Mouse (Mus musculus) megakaryocyte, embryonic 14.5 days (primary cell): ENCODE results near the gene Atp13a2.

ENCODE experiments used
- FLI1 ChIP-seq: IDR thresholded peaks from 2 replicates; pipeline ENCODE4 v1.6.1; 2012; ENCODE audit warnings: low read length, inconsistent platforms, mixed read lengths
- GATA1 ChIP-seq: IDR thresholded peaks from 3 replicates; pipeline ENCODE4 v1.6.1; 2012; ENCODE audit warnings: mixed read lengths, low read length, inconsistent platforms, borderline replicate concordance

DNA sequence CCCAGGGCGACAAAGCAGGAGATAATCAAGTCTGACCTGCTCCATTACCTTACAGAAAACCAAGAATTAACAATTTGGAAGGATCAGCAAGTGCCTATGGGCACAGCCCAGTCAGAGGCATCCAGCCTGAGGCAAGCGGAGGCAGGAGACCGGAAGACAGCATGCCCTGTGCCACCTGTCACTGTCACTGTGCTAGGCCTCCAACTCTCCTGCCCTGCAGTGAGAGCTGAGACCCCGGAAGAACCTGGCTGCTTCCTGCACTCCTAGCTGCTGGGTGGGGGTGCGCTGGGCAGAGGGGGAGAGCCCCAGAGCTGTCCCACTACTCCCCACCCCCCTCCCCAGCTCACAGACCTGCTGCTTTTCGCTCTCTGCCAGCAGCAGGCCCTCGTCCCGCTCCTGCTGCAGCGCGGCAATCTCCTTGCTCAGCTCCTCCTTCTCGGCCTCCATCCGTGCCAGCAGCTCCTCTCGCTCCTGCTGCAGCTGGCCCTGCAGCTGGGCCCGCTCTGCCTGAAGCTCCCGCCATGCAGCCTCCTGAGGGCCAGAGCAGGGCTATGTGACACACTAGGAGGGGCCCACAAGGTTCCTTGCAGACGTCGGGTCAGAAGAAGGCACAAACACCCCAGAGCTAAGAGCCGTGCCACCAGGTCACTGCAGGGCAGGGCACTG is 44.0 kb downstream of the Atp13a2 start:
- TF ChIP-seq GATA1 = no peak
- TF ChIP-seq FLI1 = no peak
